Mouse (Mus musculus): ENCODE measurements around the gene Fdxr. TPM values are rescaled to one million over a fixed set of nuclear protein-coding genes. Genes with fewer than 3 reads are reported as not detected.
A peak's percentile ranks its signal among the peaks of the same experiment; 100 is the strongest.

Fdxr gene
- polyA plus RNA-seq, 1 experiment from 2014 or later = 14.1 TPM

DNA sequence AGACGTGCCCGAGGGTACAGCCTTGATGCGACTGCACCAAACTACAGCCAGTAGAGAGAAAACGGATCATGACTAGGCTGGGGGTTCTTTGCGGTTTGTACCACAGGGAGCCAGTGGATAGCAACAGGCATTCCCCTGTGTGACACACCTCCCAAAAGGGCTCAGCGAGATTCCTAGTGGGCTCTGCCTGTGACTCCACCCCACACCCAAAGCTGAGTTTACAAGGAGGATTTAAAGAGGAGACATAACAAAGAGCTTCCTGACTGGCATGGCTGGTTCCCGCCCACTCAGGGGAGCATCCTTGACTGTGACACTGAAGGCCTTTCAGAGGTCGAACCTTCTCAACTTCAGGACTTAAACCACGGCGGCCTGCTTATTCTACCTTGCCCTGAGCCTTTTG is 14.7 kb upstream of the Fdxr start:
- H3K27me3 ChIP-seq (ENCODE audit: control insufficient read depth, insufficient read depth, low read depth, low read length) = peaks cover 2% of the 10 kb centered on the region; the same call in 1 of the 2 replicates
- H3K4me1 ChIP-seq (replicated peaks; ENCODE audit: control insufficient read depth, insufficient read depth, low read length) = peaks cover 13% of the 10 kb centered on the region
- no peaks in the 10 kb centered on the region for H3K9me3 ChIP-seq (ENCODE audit: control insufficient read depth, low read length)
- no peak overlapping the region for H3K4me2 ChIP-seq (ENCODE audit: low read depth, low read length)
- H3K9ac ChIP-seq (ENCODE audit: low read length) = no peak overlapping the region
- ATAC-seq (ENCODE audit: low read depth) = no peak
- peak overlapping the region; percentile 2; the same call in 1 of the 2 replicates for H3K27ac ChIP-seq (ENCODE audit: low read length)
- no peaks in the 10 kb centered on the region for H3K36me3 ChIP-seq (ENCODE audit: control insufficient read depth, insufficient read depth, low read length)
- H3K4me3 ChIP-seq (ENCODE audit: low read length) = no peak overlapping the region
- 66% methylated on average over 10 of the region's 10 CpGs for WGBS

DNA sequence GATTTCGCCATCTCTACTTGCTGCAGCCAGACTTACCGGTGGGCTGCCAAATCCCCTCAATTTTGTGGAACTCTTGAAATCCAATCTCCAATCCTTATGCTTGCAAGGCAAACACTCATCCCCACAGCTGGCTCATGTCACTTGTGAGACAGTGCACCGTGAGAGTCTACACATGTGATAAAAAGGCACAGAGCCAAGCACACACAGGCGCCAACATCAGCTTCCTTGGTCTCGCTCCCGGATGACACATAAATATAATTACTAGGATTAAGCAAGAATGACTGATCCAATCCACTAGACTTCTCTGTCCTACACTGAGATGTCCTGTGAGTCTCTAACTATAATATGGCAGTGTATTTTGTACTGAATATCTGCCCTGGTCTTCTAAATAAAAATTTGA is 14.1 kb upstream of the Fdxr start:
- Histone ChIP-seq H3K4me2 (ENCODE audit: low read depth, low read length) (no peak overlapping the region), H3K4me3 (ENCODE audit: low read length) (no peak overlapping the region), H3K27ac (ENCODE audit: low read length) (peak overlapping the region; percentile 76), H3K9ac (ENCODE audit: low read length) (no peak overlapping the region), H3K36me3 (ENCODE audit: control insufficient read depth, insufficient read depth, low read length) (no peaks in the 10 kb centered on the region), H3K9me3 (ENCODE audit: control insufficient read depth, low read length) (no peaks in the 10 kb centered on the region), H3K4me1 (replicated peaks; ENCODE audit: control insufficient read depth, insufficient read depth, low read length) (peaks cover 13% of the 10 kb centered on the region), H3K27me3 (ENCODE audit: control insufficient read depth, insufficient read depth, low read depth, low read length) (no peaks in the 10 kb centered on the region; the same call in 1 of the 2 replicates)
- 38% methylated on average over 6 of the region's 6 CpGs for WGBS
- peak; percentile 91 for ATAC-seq (ENCODE audit: low read depth)

DNA sequence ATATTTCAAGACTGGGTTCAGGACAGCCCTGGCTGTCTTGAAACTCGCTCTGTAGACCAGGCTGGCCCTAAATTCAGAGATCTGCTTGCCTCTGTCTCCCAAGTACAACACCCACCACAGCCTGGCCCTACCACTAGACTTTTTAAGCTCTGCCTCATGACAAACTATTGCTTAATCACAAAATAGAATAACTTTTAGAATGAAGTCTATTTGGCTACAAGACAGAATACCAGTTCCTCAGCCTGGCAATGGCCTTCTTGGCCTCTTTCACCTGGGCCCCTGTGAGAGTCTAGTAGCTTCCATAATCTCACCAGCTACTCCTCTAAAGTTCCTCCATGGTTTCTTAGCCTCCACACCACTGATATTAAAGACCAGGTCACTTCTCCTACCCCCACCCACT is 13.5 kb upstream of the Fdxr start:
- Histone ChIP-seq H3K27me3 (ENCODE audit: control insufficient read depth, insufficient read depth, low read depth, low read length) (no peaks in the 10 kb centered on the region), H3K9ac (ENCODE audit: low read length) (no peak overlapping the region), H3K36me3 (ENCODE audit: control insufficient read depth, insufficient read depth, low read length) (no peaks in the 10 kb centered on the region), H3K9me3 (ENCODE audit: control insufficient read depth, low read length) (no peaks in the 10 kb centered on the region), H3K4me1 (replicated peaks; ENCODE audit: control insufficient read depth, insufficient read depth, low read length) (peaks cover 13% of the 10 kb centered on the region), H3K4me2 (ENCODE audit: low read depth, low read length) (no peak overlapping the region), H3K27ac (ENCODE audit: low read length) (peak overlapping the region; percentile 76), H3K4me3 (ENCODE audit: low read length) (no peak overlapping the region)
- WGBS = 84% methylated on average over 1 of the region's 1 CpGs
- ATAC-seq (ENCODE audit: low read depth) = no peak

GRCm38 (mm10) chr11:115289885-115290284 is 13.0 kb upstream of the Fdxr start:
- WGBS = 69% methylated on average over 8 of the region's 8 CpGs
- H3K27ac ChIP-seq (ENCODE audit: low read length) = peak overlapping the region; percentile 76; the same call in 1 of the 2 replicates
- H3K4me3 ChIP-seq (ENCODE audit: low read length) = no peak overlapping the region

GRCm38 (mm10) chr11:115288305-115288704 is 11.5 kb upstream of the Fdxr start:
- H3K4me3 ChIP-seq (ENCODE audit: low read length) = no peak overlapping the region
- H3K36me3 ChIP-seq (ENCODE audit: control insufficient read depth, insufficient read depth, low read length) = no peaks in the 10 kb centered on the region
- H3K27me3 ChIP-seq (ENCODE audit: control insufficient read depth, insufficient read depth, low read depth, low read length) = no peaks in the 10 kb centered on the region
- H3K9me3 ChIP-seq (ENCODE audit: control insufficient read depth, low read length) = no peaks in the 10 kb centered on the region
- H3K4me1 ChIP-seq (replicated peaks; ENCODE audit: control insufficient read depth, insufficient read depth, low read length) = peaks cover 13% of the 10 kb centered on the region
- ATAC-seq (ENCODE audit: low read depth) = no peak
- no peak overlapping the region for H3K4me2 ChIP-seq (ENCODE audit: low read depth, low read length)
- H3K9ac ChIP-seq (ENCODE audit: low read length) = no peak overlapping the region
- WGBS = 84% methylated on average over 2 of the region's 2 CpGs
- H3K27ac ChIP-seq (ENCODE audit: low read length) = no peak overlapping the region

More at GRCm38 (mm10) chr11:115289885-115290284, 13.0 kb upstream of the Fdxr start:
- H3K9ac ChIP-seq (ENCODE audit: low read length) = no peak overlapping the region
- no peaks in the 10 kb centered on the region for H3K27me3 ChIP-seq (ENCODE audit: control insufficient read depth, insufficient read depth, low read depth, low read length)
- H3K9me3 ChIP-seq (ENCODE audit: control insufficient read depth, low read length) = no peaks in the 10 kb centered on the region
- no peak overlapping the region for H3K4me2 ChIP-seq (ENCODE audit: low read depth, low read length)
- no peak for ATAC-seq (ENCODE audit: low read depth)
- no peaks in the 10 kb centered on the region for H3K36me3 ChIP-seq (ENCODE audit: control insufficient read depth, insufficient read depth, low read length)
- H3K4me1 ChIP-seq (replicated peaks; ENCODE audit: control insufficient read depth, insufficient read depth, low read length) = peaks cover 13% of the 10 kb centered on the region

GRCm38 (mm10) chr11:115287386-115287785 is 10.5 kb upstream of the Fdxr start:
- no peaks in the 10 kb centered on the region for H3K36me3 ChIP-seq (ENCODE audit: control insufficient read depth, insufficient read depth, low read length)
- no peak for ATAC-seq (ENCODE audit: low read depth)
- no peak overlapping the region for H3K9ac ChIP-seq (ENCODE audit: low read length)
- peaks cover 13% of the 10 kb centered on the region for H3K4me1 ChIP-seq (replicated peaks; ENCODE audit: control insufficient read depth, insufficient read depth, low read length)
- H3K9me3 ChIP-seq (ENCODE audit: control insufficient read depth, low read length) = no peaks in the 10 kb centered on the region
- H3K27me3 ChIP-seq (ENCODE audit: control insufficient read depth, insufficient read depth, low read depth, low read length) = no peaks in the 10 kb centered on the region
- no peak overlapping the region for H3K27ac ChIP-seq (ENCODE audit: low read length)
- WGBS = 76% methylated on average over 5 of the region's 5 CpGs
- no peak overlapping the region for H3K4me2 ChIP-seq (ENCODE audit: low read depth, low read length)
- no peak overlapping the region for H3K4me3 ChIP-seq (ENCODE audit: low read length)

DNA sequence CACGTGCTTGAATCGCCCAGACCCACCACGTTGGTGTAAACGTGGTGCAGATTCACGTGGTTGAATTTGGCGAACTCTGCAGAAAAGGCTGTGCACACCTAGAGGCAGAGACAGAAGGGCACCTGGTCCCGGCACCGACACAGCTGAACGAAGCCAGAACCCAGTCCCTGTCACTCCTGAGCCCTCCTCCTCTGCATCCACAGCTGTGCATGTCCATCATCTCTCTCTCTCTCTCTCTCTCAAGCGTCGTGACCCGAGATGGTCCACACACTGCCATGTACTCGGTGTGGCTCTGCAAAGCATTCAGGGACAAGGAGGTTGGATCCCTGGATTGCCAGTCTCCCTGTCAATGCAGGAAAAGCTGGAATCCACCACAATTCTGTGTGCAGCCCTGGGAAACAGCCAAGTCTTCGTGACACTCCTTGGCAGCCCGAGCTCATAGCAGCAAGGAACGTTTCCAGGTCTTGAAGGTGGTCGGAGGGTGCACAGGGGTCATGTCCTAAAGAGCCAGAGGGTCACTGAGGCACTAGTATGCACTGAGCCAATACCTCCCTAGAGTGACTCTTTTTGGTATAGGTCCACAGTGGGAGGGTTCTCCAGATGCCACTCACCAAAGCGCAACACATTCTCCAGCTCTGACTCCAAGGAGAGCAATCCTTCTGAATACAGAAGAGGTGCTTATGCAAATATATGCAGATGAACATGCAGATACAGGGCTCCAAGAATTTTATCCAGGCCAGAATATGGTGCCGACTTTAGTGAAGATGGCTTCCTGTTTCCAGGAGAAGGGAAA is 9.5 kb upstream of the Fdxr start:
- ATAC-seq (ENCODE audit: low read depth) = no peak

DNA sequence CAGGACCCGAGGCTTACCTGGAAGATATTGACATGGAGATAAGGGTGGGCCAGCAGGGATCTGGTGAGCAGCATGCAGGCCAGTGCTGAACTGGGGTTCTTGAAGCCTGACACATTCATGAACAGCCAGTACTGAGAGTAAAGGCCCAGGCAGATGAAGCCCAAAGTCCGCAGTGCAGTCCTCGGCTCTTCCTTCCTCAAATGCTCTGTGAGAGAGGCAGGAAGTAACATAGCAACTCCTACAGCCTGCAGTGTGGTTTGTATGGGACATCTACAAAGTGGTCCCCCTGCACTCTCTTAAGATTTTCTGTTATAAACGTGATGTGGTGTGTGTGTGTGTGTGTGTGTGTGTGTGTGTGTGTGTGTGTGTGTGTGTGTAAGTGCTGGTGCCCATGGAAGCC is 8.4 kb upstream of the Fdxr start:
- Histone ChIP-seq H3K27me3 (ENCODE audit: control insufficient read depth, insufficient read depth, low read depth, low read length) (no peaks in the 10 kb centered on the region), H3K4me1 (replicated peaks; ENCODE audit: control insufficient read depth, insufficient read depth, low read length) (peaks cover 1% of the 10 kb centered on the region), H3K36me3 (ENCODE audit: control insufficient read depth, insufficient read depth, low read length) (no peaks in the 10 kb centered on the region), H3K9ac (ENCODE audit: low read length) (no peak overlapping the region), H3K27ac (ENCODE audit: low read length) (no peak overlapping the region), H3K9me3 (ENCODE audit: control insufficient read depth, low read length) (no peaks in the 10 kb centered on the region), H3K4me3 (ENCODE audit: low read length) (no peak overlapping the region), H3K4me2 (ENCODE audit: low read depth, low read length) (no peak overlapping the region)
- ATAC-seq (ENCODE audit: low read depth) = no peak
- WGBS = 47% methylated on average over 4 of the region's 4 CpGs

More for the DNA sequence above, 9.5 kb upstream of the Fdxr start:
- no peaks in the 10 kb centered on the region for H3K9me3 ChIP-seq (ENCODE audit: control insufficient read depth, low read length)
- H3K36me3 ChIP-seq (ENCODE audit: control insufficient read depth, insufficient read depth, low read length) = no peaks in the 10 kb centered on the region
- no peak overlapping the region for H3K9ac ChIP-seq (ENCODE audit: low read length)
- WGBS = 66% methylated on average over 19 of the region's 19 CpGs
- no peak overlapping the region for H3K27ac ChIP-seq (ENCODE audit: low read length)
- H3K4me3 ChIP-seq (ENCODE audit: low read length) = no peak overlapping the region
- peaks cover 6% of the 10 kb centered on the region for H3K4me1 ChIP-seq (replicated peaks; ENCODE audit: control insufficient read depth, insufficient read depth, low read length)
- no peaks in the 10 kb centered on the region for H3K27me3 ChIP-seq (ENCODE audit: control insufficient read depth, insufficient read depth, low read depth, low read length)
- no peak overlapping the region for H3K4me2 ChIP-seq (ENCODE audit: low read depth, low read length)

- Histone ChIP-seq H3K36me3 (ENCODE audit: control insufficient read depth, insufficient read depth, low read length) (no peaks in the 10 kb centered on the region), H3K27ac (ENCODE audit: low read length) (no peak overlapping the region), H3K27me3 (ENCODE audit: control insufficient read depth, insufficient read depth, low read depth, low read length) (no peaks in the 10 kb centered on the region), H3K4me3 (ENCODE audit: low read length) (no peak overlapping the region), H3K4me2 (ENCODE audit: low read depth, low read length) (no peak overlapping the region), H3K9ac (ENCODE audit: low read length) (no peak overlapping the region), H3K4me1 (replicated peaks; ENCODE audit: control insufficient read depth, insufficient read depth, low read length) (no peaks in the 10 kb centered on the region), H3K9me3 (ENCODE audit: control insufficient read depth, low read length) (no peaks in the 10 kb centered on the region)
- 85% methylated on average over 12 of the region's 12 CpGs for WGBS
- ATAC-seq (ENCODE audit: low read depth) = no peak
Measured at GRCm38 (mm10) chr11:115283891-115284620, 7.2 kb upstream of the Fdxr start.
